Mouse (Mus musculus): Measurements from ENCODE around the gene Selenbp1.
"Not testable (repeated sequence)": the region's sequence is repeated elsewhere in the genome, so short reads cannot be mapped to it uniquely, and the experiment has no call there.

Gene Selenbp1

DNA sequence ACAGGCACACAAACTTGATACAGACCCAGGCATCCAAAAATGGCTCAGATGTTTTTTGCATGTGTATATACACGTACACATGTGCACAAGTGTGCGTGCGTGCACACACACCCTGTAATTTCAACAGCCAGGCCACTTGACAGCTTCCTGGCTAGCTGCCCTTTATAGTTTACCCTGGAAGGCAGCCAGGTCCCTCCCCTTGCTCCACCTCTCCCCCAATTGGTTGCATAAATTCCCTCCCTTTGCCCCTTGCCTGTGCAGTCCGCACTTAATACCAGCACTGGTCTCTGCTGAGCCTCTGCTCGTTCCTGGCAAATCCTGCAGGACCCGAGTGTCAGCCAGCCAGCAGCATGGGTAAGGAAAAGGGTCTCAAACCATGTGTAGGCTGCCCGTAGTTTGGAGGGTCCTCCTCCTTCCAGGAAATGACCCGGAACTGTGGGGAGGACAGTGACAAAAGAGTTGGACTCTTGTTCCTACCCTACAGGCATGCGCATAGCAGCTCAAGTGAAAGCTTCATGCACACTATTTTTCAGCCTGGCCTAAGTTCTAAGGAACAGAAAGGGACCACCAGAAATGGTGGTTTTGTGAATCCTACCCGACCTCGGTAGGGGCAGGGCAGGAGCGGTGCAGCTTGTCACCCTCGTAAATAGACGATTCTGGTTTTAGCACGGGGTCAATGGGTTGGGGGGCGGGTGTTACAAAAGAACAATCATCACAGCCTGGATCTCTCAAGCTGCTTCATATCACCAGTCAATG is at the start of gene Selenbp1:
Selenbp1 (plus strand) TSS at position 248 of the 756 bp plus-strand sequence.
- peak in 1 of 2 experiments; percentile 18 for DNase-seq

- DNase-seq: peak; percentile 86
Measured at GRCm38 (mm10) chr3:94886316-94887224, 46.3 kb upstream of the Selenbp1 start, which contains the start of gene Psmb4. TSS of gene Psmb4 (minus strand) at chr3:94886961.

- DNase-seq: peak; percentile 16 to 35
Measured at GRCm38 (mm10) chr3:94888595-94888994, 44.3 kb upstream of the Selenbp1 start.

DNA sequence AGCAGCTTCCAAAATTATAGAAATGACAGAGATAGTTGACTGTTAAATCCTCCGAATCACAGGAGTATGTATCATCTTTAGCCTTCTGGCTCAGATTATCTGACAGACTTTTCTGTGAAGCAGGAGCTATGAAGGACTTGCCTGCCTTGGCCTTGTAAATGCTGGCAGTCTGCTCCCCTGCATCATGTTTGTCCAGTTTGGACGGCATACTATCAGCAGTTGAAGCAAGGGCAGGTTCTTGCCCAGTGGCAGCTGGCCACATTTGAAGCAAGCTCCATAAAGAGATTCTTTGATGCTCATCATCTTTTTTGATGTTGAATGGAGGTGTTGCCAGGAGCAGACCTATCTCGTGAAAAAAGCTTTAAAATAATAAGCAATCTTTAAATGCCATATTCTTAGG is 38.8 kb upstream of the Selenbp1 start:
- DNase-seq: no peak

GRCm38 (mm10) chr3:94902747-94903146 is 30.1 kb upstream of the Selenbp1 start:
- peak; percentile 51 for DNase-seq

DNA sequence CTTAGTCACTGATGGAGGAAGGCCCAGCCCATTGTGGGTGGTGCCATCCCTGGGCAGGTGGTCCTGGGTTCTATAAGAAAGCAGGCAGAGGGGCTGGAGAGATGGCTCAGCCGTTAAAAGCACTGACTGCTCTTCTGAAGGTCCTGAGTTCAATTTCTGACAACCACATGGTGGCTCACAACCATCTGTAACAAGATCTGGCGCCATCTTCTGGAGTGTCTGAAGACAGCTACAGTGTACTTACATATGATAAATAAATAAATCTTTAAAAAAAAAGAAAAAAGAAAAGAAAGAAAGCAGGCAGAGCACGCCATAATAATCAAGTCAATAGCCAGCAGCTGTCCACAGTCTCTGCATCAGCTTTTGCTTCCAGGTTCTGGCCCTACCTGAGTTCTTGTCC is 28.1 kb upstream of the Selenbp1 start:
- not testable (repeated sequence) for DNase-seq

DNA sequence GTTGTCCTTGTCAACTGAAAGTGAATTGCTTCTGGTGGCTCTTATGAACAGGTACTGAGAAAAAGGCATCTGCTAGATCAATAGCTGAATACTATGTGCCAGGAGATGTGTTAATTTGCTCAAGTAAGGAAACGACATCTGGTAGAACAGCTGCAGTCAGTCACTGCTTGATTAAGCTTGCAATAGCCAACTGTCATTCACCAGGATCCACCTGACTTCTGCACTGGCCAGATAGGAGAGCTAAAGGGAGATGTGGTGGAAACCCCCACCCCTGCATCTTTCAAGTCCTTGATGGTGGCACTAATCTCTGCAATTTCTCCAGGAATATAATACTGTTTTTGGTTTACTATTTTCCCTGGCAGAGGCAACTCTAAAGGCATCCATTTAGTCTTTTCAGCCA is 26.4 kb upstream of the Selenbp1 start:
- DNase-seq: no peak

DNA sequence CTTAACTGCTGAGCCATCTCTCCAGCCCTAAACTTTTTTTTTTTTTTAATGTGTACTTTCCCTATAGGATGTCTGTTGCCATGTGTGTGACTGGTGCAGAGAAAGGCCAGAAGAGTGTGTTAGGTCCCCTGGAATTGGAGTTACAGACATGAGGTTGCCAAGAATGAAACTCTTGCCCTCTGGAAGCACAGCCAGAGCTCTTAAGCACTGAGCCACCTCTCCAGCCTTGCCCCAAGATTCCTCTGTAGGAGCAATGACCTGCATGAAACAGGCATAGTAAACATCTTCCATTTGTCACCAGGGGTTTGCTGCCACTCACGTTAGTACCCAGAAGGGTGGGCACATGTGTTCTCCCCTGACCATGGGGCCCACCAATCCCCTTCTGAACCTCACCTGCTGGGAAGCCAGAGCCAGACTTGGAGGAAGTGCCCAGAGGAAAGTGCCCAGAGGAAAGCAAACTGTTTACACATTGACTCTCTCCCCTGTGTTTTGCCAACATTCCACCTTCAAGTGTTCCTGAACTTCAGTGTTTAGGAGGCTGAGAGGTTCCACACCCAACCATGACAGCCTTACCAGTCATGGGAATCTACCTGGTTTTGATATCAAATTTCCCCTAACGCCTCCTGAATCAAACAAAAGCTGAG is 21.7 kb upstream of the Selenbp1 start:
- no peak for DNase-seq

GRCm38 (mm10) chr3:94913801-94914200 is 19.1 kb upstream of the Selenbp1 start:
- no peak for DNase-seq

GRCm38 (mm10) chr3:94915903-94916741 is 16.7 kb upstream of the Selenbp1 start:
- DNase-seq: no peak

DNA sequence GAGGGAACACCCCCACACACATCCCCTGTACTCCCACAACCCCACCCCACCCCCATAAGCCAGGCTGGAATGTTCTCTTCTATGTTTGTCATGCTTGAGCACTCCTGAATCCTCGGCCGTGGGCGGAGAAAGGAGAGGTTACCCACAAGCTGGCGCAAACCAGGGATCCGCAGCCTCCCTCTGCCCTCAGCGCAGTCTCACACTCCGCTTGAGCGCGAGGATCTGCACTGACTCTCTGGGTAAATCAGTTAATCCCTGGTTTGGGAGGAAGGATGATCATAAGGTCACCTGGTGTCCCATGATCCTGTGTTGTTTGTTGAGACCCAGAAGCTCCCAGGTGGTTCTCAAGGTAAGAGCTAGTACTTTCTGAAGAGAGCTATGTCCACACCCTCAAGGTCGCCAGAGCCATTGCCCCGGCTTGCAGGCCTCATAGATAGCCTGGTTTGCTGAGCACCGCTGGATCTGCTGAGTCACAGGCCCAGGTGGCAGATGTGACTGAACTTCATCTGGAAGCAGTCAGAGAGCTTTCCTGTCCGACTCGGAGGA is 15.0 kb upstream of the Selenbp1 start:
- no peak for DNase-seq

DNA sequence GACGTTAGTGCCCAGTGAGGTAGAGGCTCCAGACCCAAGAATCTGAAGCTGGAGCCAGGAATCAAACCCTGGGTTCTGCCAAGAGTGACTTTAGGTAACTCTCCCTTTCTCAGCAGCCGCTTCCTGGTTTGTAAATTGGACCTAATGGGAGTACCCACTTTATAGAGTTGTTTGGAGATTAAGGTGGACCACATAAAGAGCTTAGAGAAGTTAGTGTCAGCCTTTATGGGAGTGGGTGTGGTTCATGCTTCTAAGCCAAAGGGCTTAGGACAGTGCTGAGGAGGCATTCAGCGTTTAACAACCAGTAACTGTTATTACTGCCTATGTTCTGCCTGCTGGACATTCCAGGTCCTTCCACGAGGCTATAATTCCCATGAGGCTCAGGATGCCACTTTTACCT is 14.0 kb upstream of the Selenbp1 start:
- DNase-seq: no peak

GRCm38 (mm10) chr3:94921104-94921503 is 11.8 kb upstream of the Selenbp1 start:
- DNase-seq: no peak

- DNase-seq: no peak
Measured at GRCm38 (mm10) chr3:94922333-94922732, 10.5 kb upstream of the Selenbp1 start.

DNA sequence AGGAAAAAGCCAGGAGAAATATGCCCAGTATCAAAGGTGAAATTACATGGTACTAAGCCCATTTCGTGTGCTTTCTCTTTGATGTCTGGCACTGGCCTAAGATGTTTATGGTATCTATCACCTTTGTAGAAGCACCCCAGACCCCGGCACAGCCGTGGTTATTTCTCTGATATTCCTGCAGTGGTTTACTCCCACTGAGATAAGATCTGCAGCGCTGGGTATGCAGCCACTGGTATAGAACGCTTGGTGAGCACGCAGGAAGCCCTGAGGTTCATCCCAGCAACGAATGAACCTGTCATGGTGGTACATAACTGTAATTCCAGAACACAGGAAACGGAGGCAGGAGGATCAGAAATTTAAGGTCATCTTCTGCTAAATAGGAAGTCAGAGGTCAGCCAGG is 8.2 kb upstream of the Selenbp1 start:
- DNase-seq: no peak

DNA sequence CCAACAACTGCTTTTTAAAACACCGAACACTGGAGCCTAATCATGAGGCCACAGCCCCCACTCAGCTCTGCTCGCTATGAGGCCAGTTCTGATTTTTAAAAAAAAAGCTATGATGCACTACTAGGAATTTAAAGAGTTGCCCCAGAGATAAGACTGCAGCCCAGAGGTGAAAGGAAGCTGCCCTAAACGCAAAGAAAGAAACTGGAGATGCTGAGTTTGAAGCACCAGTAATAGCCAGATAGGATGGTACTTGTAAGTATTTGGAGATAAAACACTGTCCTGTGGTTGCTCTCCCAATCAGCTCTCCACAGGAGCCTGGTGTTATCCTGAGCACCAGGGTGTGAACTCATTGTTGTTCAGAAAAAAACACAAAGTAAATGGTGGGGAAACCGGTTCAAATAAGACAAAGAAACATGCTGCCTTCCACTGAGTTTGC is 6.5 kb upstream of the Selenbp1 start:
- DNase-seq: not testable (repeated sequence)

DNA sequence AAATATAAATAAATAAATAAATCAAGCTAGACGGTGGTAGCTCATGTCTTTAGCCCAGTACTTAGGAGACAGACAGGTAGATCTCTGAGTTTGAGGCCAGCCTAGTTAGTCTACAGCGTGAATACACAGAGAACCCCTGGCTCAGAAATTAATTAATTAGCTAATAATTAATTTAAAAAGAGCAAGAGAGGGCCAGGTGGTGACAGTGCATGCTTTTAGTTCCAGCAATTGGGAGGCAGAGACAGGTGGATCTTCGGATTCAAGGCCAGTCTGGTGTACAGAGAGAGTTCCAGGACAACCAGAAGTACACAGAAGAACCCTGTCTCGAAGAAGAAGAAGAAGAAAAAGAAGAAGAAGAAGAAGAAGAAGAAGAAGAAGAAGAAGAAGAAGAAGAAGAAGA is 3.9 kb upstream of the Selenbp1 start:
- DNase-seq: not testable (repeated sequence)

- not testable (repeated sequence) for DNase-seq
Measured at GRCm38 (mm10) chr3:94930386-94931266, 2.2 kb upstream of the Selenbp1 start.

- DNase-seq: not testable (repeated sequence)
Measured at GRCm38 (mm10) chr3:94931427-94932082, 1.3 kb upstream of the Selenbp1 start.

- not testable (repeated sequence) for DNase-seq
Measured at GRCm38 (mm10) chr3:94932279-94932678, 577 bp upstream of the Selenbp1 start.

Data from B cell, adult 2 months (primary cell).